Mouse (Mus musculus): ENCODE results near the gene P2rx5.

DNA sequence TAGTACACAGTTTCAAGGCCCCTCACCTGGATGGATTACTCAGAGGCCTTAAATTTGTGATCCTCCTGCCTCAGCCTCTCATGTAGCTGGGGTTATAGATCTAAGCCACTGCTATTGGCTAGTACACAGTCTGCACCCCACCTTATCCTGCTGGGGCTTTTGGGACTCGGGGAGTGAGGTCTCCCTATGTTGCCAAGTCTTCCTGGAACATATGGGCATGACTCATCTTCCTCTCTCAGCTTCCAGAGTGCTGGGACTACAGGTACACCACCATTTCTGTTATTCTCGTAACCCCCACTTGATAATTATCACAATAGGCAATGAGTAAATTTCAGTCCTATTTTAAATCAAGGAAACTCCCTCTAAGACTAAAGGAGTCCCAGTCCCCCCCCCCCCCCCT lies 34.2 kb downstream of the P2rx5 start:
- TF ChIP-seq CTCF (IDR thresholded peaks at IDR 0.05; ENCODE audit: control insufficient read depth, insufficient read depth, insufficient replicate concordance, low read depth, low read length): no peak
- no peak for TF ChIP-seq POLR2A (IDR thresholded peaks at IDR 0.05; ENCODE audit: control insufficient read depth, low read depth, low read length)
